Mouse (Mus musculus): ENCODE measurements at regions not wholly inside any gene's neighbourhood (a gene's known extent, or its start where the extent isn't known, plus 50 kb on each side); places are given as distances from the start of the nearest gene placed in this dataset.

- no peaks in the 10 kb centered on the region for H3K9me3 ChIP-seq (ENCODE audit: low read length)
- H3K4me1 ChIP-seq (replicated peaks; ENCODE audit: low read depth, low read length) = no peaks in the 10 kb centered on the region
- no peaks in the 10 kb centered on the region for H3K36me3 ChIP-seq (ENCODE audit: insufficient read depth, low read length)
- no peaks in the 10 kb centered on the region for H3K27me3 ChIP-seq (ENCODE audit: insufficient read depth, low read length)
- H3K4me3 ChIP-seq (replicated peaks; ENCODE audit: low read length) = no peak overlapping the region
- TF ChIP-seq CTCF (conservative IDR thresholded peaks at IDR 0.05; ENCODE audit: low read length) (no peak), NANOG (IDR thresholded peaks at IDR 0.05; ENCODE audit: borderline replicate concordance, low read length) (no peak), POU5F1 (IDR thresholded peaks at IDR 0.05; ENCODE audit: borderline replicate concordance, low read length) (no peak)
Observed at GRCm38 (mm10) chr1:77279566-77279965, 235.3 kb downstream of the Epha4 start.

- no peaks in the 10 kb centered on the region for H3K4me1 ChIP-seq (replicated peaks; ENCODE audit: low read depth, low read length)
- H3K27me3 ChIP-seq (ENCODE audit: insufficient read depth, low read length) = no peaks in the 10 kb centered on the region
- no peak overlapping the region for H3K4me3 ChIP-seq (replicated peaks; ENCODE audit: low read length)
- TF ChIP-seq NANOG (IDR thresholded peaks at IDR 0.05; ENCODE audit: borderline replicate concordance, low read length) = no peak
- TF ChIP-seq CTCF (conservative IDR thresholded peaks at IDR 0.05; ENCODE audit: low read length) = no peak
- no peak for TF ChIP-seq POU5F1 (IDR thresholded peaks at IDR 0.05; ENCODE audit: borderline replicate concordance, low read length)
- no peaks in the 10 kb centered on the region for H3K36me3 ChIP-seq (ENCODE audit: insufficient read depth, low read length)
- 0 out of 2 replicates have a peak, but pooled peaks cover 3% of the 10 kb centered on the region for H3K9me3 ChIP-seq (ENCODE audit: low read length)
Observed at GRCm38 (mm10) chr1:77280373-77281038, 234.4 kb downstream of the Epha4 start.

- Histone ChIP-seq H3K4me1 (replicated peaks; ENCODE audit: low read depth, low read length) (no peaks in the 10 kb centered on the region), H3K4me3 (replicated peaks; ENCODE audit: low read length) (no peak overlapping the region), H3K36me3 (ENCODE audit: insufficient read depth, low read length) (no peaks in the 10 kb centered on the region), H3K27me3 (ENCODE audit: insufficient read depth, low read length) (no peaks in the 10 kb centered on the region), H3K9me3 (ENCODE audit: low read length) (0 out of 2 replicates have a peak, but pooled peaks cover 3% of the 10 kb centered on the region)
- no peak for TF ChIP-seq CTCF (conservative IDR thresholded peaks at IDR 0.05; ENCODE audit: low read length)
- no peak for TF ChIP-seq POU5F1 (IDR thresholded peaks at IDR 0.05; ENCODE audit: borderline replicate concordance, low read length)
- TF ChIP-seq NANOG (IDR thresholded peaks at IDR 0.05; ENCODE audit: borderline replicate concordance, low read length) = no peak
Observed at GRCm38 (mm10) chr1:77281741-77282140, 233.1 kb downstream of the Epha4 start.

- no peaks in the 10 kb centered on the region for H3K27me3 ChIP-seq (ENCODE audit: insufficient read depth, low read length)
- H3K4me3 ChIP-seq (replicated peaks; ENCODE audit: low read length) = no peak overlapping the region
- no peak for TF ChIP-seq CTCF (conservative IDR thresholded peaks at IDR 0.05; ENCODE audit: low read length)
- no peak for TF ChIP-seq POU5F1 (IDR thresholded peaks at IDR 0.05; ENCODE audit: borderline replicate concordance, low read length)
- no peak for TF ChIP-seq NANOG (IDR thresholded peaks at IDR 0.05; ENCODE audit: borderline replicate concordance, low read length)
- no peaks in the 10 kb centered on the region for H3K9me3 ChIP-seq (ENCODE audit: low read length)
- no peaks in the 10 kb centered on the region for H3K4me1 ChIP-seq (replicated peaks; ENCODE audit: low read depth, low read length)
- H3K36me3 ChIP-seq (ENCODE audit: insufficient read depth, low read length) = no peaks in the 10 kb centered on the region
Observed at GRCm38 (mm10) chr1:77298713-77299132, 216.2 kb downstream of the Epha4 start.

- Histone ChIP-seq H3K27me3 (ENCODE audit: insufficient read depth, low read length) (no peaks in the 10 kb centered on the region), H3K4me1 (replicated peaks; ENCODE audit: low read depth, low read length) (no peaks in the 10 kb centered on the region), H3K36me3 (ENCODE audit: insufficient read depth, low read length) (no peaks in the 10 kb centered on the region), H3K4me3 (replicated peaks; ENCODE audit: low read length) (no peak overlapping the region), H3K9me3 (ENCODE audit: low read length) (no peaks in the 10 kb centered on the region)
- TF ChIP-seq POU5F1 (IDR thresholded peaks at IDR 0.05; ENCODE audit: borderline replicate concordance, low read length) (no peak), NANOG (IDR thresholded peaks at IDR 0.05; ENCODE audit: borderline replicate concordance, low read length) (no peak), CTCF (conservative IDR thresholded peaks at IDR 0.05; ENCODE audit: low read length) (no peak)
Observed at GRCm38 (mm10) chr1:77300806-77301205, 214.1 kb downstream of the Epha4 start.

GRCm38 (mm10) chr1:77304770-77305169 lies 210.1 kb downstream of the Epha4 start:
- no peaks in the 10 kb centered on the region for H3K4me1 ChIP-seq (replicated peaks; ENCODE audit: low read depth, low read length)
- no peaks in the 10 kb centered on the region for H3K9me3 ChIP-seq (ENCODE audit: low read length)
- H3K4me3 ChIP-seq (replicated peaks; ENCODE audit: low read length) = no peak overlapping the region
- H3K27me3 ChIP-seq (ENCODE audit: insufficient read depth, low read length) = peaks cover 2% of the 10 kb centered on the region; the same call in 1 of the 2 replicates
- H3K36me3 ChIP-seq (ENCODE audit: insufficient read depth, low read length) = no peaks in the 10 kb centered on the region
- TF ChIP-seq CTCF (conservative IDR thresholded peaks at IDR 0.05; ENCODE audit: low read length) (no peak), NANOG (IDR thresholded peaks at IDR 0.05; ENCODE audit: borderline replicate concordance, low read length) (no peak)

GRCm38 (mm10) chr1:77307745-77308144 lies 207.1 kb downstream of the Epha4 start:
- Histone ChIP-seq H3K4me3 (replicated peaks; ENCODE audit: low read length) (no peak overlapping the region), H3K27me3 (ENCODE audit: insufficient read depth, low read length) (peaks cover 2% of the 10 kb centered on the region; the same call in 1 of the 2 replicates)
- TF ChIP-seq CTCF (conservative IDR thresholded peaks at IDR 0.05; ENCODE audit: low read length) (no peak), NANOG (IDR thresholded peaks at IDR 0.05; ENCODE audit: borderline replicate concordance, low read length) (no peak), POU5F1 (IDR thresholded peaks at IDR 0.05; ENCODE audit: borderline replicate concordance, low read length) (no peak)

GRCm38 (mm10) chr1:77313119-77313518 lies 201.8 kb downstream of the Epha4 start:
- Histone ChIP-seq H3K4me1 (replicated peaks; ENCODE audit: low read depth, low read length) (peaks cover 4% of the 10 kb centered on the region), H3K4me3 (replicated peaks; ENCODE audit: low read length) (no peak overlapping the region), H3K36me3 (ENCODE audit: insufficient read depth, low read length) (no peaks in the 10 kb centered on the region), H3K27me3 (ENCODE audit: insufficient read depth, low read length) (no peaks in the 10 kb centered on the region; the same call in 1 of the 2 replicates), H3K9me3 (ENCODE audit: low read length) (no peaks in the 10 kb centered on the region)
- TF ChIP-seq CTCF (conservative IDR thresholded peaks at IDR 0.05; ENCODE audit: low read length) (no peak), NANOG (IDR thresholded peaks at IDR 0.05; ENCODE audit: borderline replicate concordance, low read length) (no peak), POU5F1 (IDR thresholded peaks at IDR 0.05; ENCODE audit: borderline replicate concordance, low read length) (no peak)

More at GRCm38 (mm10) chr1:77307745-77308144, 207.1 kb downstream of the Epha4 start:
- no peaks in the 10 kb centered on the region for H3K9me3 ChIP-seq (ENCODE audit: low read length)
- H3K36me3 ChIP-seq (ENCODE audit: insufficient read depth, low read length) = no peaks in the 10 kb centered on the region
- H3K4me1 ChIP-seq (replicated peaks; ENCODE audit: low read depth, low read length) = no peaks in the 10 kb centered on the region
